Mouse (Mus musculus) layer of hippocampus, postnatal 14 days (tissue): Measurements from ENCODE around the gene Rara. TPM values are rescaled to one million over a fixed set of nuclear protein-coding genes. Genes with fewer than 3 reads are reported as not detected.
A peak's percentile ranks its signal among the peaks of the same experiment; 100 is the strongest.
"Not testable (repeated sequence)": the region's sequence is repeated elsewhere in the genome, so short reads cannot be mapped to it uniquely, and the experiment has no call there.

Experiments
- DNase-seq, 2 experiments: peaks; one replicate each; pipeline ENCODE4 v3.0.0; 2021 to 2022; ENCODE audit warnings: low spot score in 2 of 2, mixed read lengths in 1 of 2
- long read RNA-seq, 2 experiments: library from polyadenylated mRNA; stranded (forward); transcript quantifications; one replicate each; pipeline ENCODE4 v2.0.0; 2021
- total RNA-seq, 2 experiments: library from RNA; stranded (reverse); gene quantifications; 2 replicates each; pipeline ENCODE4 v1.2.3; 2021

The Rara gene
- total RNA-seq: 10 to 100 TPM; 20.2 to 20.3 TPM
- long read RNA-seq, experiment 1, partial matches to known transcripts: 6 of 7 reads
- long read RNA-seq, experiment 1, other reads (novel, unspliced or antisense): 0 of 7 reads
- long read RNA-seq, experiment 2, partial matches to known transcripts: 6 of 10 reads
- long read RNA-seq, experiment 2, other reads (novel, unspliced or antisense): 1 of 10 reads

GRCm38 (mm10) chr11:98927438-98928076, at the start of gene Rara:
TSS of gene Rara (plus strand) at chr11:98927818.
- DNase-seq: no peak

GRCm38 (mm10) chr11:98887703-98888102, 39.9 kb upstream of the Rara start:
- no peak for DNase-seq

- no peak for DNase-seq
These were observed 38.5 kb upstream of the Rara start for GRCm38 (mm10) chr11:98889077-98889476.

- DNase-seq: no peak
These were observed 37.6 kb upstream of the Rara start for GRCm38 (mm10) chr11:98889977-98890376.

- no peak for DNase-seq
These were observed 35.2 kb upstream of the Rara start for GRCm38 (mm10) chr11:98892426-98892825.

- DNase-seq: no peak
These were observed 27.0 kb upstream of the Rara start for GRCm38 (mm10) chr11:98900529-98901125.

- DNase-seq: no peak
These were observed 24.9 kb upstream of the Rara start for GRCm38 (mm10) chr11:98902621-98903245.

- no peak for DNase-seq
These were observed 23.0 kb upstream of the Rara start for GRCm38 (mm10) chr11:98904577-98904976.

GRCm38 (mm10) chr11:98905033-98905432, 22.6 kb upstream of the Rara start:
- DNase-seq: no peak

GRCm38 (mm10) chr11:98905583-98905982, 22.0 kb upstream of the Rara start:
- DNase-seq: no peak

- DNase-seq: no peak
These were observed 20.6 kb upstream of the Rara start for GRCm38 (mm10) chr11:98907063-98907436.

GRCm38 (mm10) chr11:98907437-98908173, 20.0 kb upstream of the Rara start, which contains the start of gene Cdc6:
TSS of gene Cdc6 (plus strand) at chr11:98907801.
- DNase-seq: peak; percentile 89 to 96

GRCm38 (mm10) chr11:98909654-98910053, 18.0 kb upstream of the Rara start:
- peak in 1 of 2 experiments; percentile 68 for DNase-seq

- DNase-seq: no peak
These were observed 17.2 kb upstream of the Rara start for GRCm38 (mm10) chr11:98910415-98910814.

GRCm38 (mm10) chr11:98911498-98911897, 16.1 kb upstream of the Rara start:
- DNase-seq: no peak

GRCm38 (mm10) chr11:98914196-98914595, 13.4 kb upstream of the Rara start:
- no peak for DNase-seq

- DNase-seq: not testable (repeated sequence)
These were observed 11.2 kb upstream of the Rara start for GRCm38 (mm10) chr11:98916376-98916775.

- no peak for DNase-seq
These were observed 10.1 kb upstream of the Rara start for GRCm38 (mm10) chr11:98917428-98918005.

GRCm38 (mm10) chr11:98918231-98918630, 9.4 kb upstream of the Rara start:
- no peak for DNase-seq

- DNase-seq: no peak
These were observed 8.6 kb upstream of the Rara start for GRCm38 (mm10) chr11:98919009-98919408.

GRCm38 (mm10) chr11:98921813-98922212, 5.8 kb upstream of the Rara start:
- not testable (repeated sequence) for DNase-seq
